Mouse (Mus musculus) embryo, embryonic 11.5 days (tissue): ENCODE results near the gene Cubn.

Source experiments
- DNase-seq: peaks from one replicate; pipeline ENCODE4 v3.0.0-alpha.2; 2012; ENCODE audit warnings: low read depth, low spot score

The Cubn gene

DNA sequence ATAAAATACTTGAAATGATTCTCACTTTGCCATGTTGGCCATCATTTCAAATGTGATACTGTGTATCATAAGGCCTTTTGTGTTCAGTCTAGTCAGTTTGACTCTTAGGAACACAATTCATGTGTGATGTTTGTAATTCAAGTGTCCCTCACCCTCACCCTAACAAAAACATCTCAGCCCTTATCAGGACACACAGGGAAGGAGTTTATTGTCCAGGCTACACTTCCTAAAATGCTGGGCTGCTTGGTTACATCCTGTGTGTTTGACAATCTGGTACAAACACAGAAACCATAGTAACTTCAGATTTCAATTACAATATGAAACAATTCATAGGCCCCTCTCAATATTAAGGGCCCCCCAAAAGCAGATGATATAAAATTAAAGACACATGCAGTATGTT is 83.9 kb downstream of the Cubn start:
- DNase-seq, result no peak

DNA sequence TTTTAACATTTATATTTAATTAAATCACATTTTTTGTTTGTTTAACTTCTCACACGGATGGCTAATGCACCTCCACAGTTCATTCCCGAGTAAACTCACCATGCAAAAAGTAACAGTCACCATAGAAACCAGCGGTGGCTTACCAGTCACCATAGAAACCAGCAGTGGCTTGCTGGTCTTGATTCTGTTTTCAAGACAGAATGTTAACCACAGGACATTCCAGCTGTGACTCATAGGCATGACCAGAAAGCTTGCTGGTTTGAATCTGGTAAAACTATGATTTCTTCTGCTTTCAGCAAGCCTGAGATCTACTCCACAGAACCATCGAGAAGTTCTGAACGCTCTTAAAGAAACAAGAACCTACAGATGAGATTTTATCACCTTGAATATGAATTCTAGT is 84.3 kb downstream of the Cubn start:
- DNase-seq, result no peak

DNA sequence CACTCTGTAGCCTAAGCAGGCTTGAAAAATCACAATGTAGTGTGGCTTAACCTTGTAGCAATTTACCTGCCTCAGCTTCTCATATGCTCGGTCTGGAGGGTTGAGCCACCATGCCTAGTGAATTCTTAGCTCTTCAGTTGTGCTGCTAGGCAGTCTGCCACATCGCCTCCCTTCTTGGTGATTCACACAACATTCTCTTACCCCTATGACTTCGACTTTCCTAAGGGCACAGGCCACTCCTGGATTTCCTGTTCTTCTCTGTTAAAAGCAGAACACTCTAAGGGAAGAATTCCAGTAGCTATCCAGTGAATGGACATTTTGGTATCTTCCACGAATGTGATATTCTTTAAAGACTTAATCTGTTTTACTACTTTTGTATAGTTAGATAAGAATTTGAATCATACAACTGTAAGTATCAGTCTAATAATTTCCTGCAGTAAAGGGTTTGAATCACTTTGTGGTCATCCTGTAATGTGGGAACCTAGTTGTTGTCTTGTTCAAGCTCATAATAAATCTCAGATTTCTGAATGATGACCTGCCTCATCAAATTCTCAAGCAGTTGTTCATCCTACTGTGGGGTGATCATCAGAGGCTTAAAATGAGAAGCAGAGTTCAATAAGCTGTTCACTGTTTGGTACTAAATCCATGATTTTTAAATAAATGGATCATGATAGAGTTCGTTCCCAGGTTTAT is 86.5 kb downstream of the Cubn start:
- DNase-seq, result no peak

DNA sequence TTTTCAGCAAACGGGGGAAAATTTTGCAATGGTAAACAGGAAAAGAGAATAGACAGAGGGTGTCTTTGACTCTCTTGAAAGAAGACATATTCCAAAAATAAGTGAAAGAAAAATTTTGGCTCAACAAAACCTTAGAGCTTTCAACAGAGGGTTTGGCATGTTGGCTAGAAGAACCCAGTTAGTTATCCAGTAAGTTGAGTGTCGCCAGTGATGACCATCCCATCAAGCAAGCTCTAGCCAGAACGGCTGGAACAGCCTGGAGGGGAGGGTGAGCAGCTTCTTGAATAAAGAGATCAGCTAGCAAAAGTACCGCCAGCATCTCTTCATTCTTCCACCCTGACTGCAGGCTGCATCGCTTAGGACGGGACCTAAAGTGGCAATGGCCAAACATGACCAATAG is 90.8 kb downstream of the Cubn start:
- DNase-seq, result no peak

DNA sequence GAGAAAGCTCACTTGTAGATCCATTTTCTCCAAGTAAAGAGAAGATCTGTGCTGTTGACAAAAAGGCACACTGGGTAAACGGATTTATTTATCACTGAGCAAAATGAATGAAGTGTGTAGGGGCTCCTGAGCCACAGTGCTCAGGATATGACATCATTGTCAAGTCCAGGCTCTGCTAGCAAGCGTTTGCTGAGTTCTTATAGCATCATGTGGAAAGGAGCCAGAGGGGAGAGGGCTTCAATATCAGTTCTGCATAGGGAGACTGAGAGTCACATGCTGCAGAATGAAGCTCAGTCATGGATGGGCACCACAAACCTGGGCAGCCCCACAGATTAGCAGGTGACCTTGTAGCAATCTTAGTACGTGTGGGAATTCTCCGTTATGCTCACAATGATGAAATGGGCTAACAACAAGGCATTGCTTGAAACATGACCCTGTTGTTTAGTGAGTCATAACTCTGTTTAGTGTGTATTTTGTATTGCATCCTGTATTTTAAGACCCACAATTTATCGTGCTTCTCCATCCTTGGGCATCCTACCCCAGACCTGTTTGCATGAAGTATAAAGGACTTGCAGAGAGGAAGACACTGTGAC is 92.0 kb downstream of the Cubn start:
- DNase-seq, result no peak

DNA sequence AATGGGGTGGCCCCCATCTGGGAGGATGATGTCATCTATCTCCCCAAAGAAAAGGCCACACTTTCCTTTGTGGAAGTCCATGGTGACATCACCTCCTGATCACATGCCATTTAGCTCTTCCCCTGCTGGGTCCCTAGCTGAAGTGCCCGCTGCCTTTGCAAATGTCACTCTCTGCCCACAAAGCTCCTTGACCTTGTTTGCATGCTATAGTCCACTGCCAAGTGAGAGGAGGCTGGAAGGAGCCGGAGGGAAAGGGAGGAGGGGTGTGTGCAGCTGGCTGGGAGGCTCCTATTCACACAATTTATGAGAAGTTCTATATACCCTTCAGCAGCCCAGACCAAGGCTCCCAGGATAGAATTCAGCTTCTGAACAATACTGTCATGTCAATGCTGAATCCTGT is 92.7 kb downstream of the Cubn start:
- no peak for DNase-seq

DNA sequence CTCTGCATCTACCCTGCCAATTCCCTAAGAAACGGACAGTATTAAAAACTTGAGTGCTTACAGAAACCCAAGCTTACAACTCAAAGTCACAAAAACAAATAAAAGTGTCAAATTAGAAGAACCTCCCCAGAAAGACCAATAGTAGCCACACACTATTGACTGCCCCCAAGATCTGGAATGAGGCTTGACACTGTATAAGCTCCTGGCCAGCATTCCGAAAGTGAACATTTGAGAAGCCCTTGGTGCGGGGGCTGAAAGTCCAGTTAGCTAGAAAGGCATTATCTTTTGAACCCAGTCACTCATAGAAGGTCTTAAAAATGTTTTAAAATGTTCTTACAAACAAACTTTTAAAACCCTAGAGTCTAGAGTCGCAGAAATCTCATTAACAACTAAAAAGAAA is 93.1 kb downstream of the Cubn start:
- DNase-seq, result no peak

DNA sequence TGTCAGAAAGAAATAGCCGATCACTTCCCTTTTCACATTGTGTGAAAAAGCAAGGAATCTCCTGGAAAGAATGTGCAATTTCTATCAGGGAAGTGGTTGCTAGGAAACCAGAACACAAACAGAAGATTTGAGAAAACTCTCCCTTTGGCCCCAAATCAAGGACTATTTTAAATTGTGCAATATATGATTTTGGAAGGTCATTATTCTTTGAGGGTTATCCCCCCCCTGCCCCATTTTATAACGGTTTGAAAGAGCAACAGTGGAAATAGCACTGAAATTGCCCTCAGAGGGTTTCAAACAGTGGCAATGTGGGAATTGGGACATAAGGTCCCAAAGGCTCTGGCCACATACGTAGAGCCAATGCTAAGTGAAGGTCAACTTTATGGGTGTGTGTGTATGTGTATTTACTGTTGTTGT is 95.5 kb downstream of the Cubn start:
- no peak for DNase-seq

DNA sequence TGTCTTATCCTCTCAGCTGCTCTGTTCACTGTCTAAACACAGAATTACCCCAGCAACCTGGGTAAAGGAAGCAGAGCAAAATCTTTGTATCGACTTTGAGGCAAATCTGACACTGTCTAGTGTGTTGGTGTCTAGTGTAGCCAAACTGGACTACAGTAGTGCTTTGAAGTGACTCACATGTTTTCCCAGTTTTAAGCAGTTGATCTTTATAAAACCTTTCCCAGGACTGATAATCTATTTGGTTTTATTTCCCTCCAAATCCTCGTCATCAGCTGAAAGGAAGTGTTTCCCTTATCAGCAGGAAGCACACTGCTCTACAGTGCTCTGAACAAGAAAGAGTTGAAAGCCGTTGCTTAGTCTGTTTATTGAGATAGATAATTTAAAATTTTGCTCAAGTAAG is 100.6 kb downstream of the Cubn start:
- DNase-seq, result no peak

DNA sequence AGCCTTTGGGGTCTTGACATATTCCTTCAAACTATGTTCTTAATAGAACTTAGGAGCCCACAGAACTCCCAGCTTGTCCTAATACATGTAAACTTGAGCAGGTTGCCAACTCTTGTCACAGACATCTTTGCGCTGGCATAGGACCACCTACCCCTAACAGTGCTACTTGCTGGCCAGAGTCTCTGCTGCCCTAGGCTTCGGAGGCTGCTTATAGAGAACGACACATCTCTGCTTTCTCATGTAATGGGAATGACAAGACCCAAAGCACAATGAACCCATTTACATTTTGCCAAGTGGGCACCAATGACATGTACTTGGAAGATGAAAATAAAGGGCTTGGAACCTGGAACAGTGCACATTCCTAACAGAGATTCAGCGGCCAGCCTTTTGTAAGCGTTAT is 105.0 kb downstream of the Cubn start:
- DNase-seq, result no peak

DNA sequence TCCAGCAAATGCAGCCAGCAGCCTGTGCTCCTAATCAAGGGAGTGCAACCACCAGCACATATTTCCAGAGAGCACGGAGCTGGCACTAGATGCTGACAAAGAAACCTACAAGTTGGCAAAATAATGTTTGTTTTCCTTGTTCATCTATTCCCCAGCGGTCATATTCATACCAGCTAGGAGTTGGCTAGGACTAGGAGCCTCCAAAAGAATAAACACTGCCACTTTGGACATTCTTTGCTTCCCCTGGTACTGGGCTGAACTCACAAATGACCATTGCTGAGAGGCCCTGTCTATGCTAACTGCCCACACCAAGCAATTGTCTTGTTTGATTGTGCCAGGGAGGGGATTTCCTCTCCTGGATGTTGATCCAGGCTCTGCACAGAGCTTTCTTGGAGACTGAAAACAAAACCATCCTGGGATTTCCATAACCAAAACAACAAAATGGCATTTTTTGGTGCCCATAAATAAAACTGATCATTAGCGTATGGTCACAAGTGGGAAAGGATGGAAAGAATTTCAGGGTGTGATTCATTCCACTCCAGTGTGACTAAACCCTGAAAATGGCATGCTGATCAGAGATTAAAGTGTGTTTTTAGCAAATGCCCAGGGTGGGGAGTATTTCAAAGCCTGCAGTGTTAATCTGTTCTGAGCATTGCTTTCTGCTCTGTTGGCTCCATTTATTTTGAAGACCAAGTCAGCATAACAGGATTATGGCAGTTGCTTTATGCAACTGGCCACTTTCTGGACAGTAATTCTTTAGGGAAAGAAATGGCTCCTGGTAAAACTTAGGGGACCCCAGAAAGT is 105.9 kb downstream of the Cubn start:
- DNase-seq, result no peak

DNA sequence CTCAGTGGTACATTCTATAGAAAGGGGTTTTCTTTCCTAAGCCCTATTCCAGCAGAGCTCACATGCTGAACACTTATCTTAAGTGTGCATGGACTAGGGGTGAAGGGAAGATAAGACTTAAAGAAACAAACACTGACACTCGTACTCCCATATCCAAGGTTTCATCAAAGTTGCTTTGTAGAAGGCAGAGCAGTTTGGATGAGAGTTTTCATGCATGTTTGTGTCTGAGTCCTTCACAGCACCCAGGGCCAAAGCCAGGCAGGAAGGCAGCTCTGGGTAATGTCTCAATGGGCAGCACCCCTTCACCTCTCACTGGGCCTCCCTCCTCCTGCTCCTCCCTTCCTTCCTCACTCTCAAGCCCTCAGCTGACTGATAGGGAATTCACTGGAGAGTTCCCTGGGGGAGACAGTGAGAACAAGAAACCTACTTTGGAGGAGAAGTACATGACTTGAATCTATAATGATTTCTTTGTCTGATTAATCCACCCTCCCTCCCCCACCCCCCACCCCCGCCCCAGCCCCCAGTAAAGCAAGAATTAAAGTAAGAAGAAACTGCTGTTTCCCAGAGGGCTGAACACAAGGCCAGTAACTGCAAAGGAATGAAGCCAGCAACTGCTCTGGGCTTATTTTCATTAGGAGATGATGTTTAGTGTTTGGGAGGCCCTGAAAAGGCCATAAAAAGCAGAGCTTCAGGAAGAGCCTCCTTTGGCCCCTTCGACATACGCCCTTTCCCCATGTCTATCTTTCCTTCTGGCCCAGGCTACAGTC is 106.7 kb downstream of the Cubn start:
- DNase-seq, result no peak

DNA sequence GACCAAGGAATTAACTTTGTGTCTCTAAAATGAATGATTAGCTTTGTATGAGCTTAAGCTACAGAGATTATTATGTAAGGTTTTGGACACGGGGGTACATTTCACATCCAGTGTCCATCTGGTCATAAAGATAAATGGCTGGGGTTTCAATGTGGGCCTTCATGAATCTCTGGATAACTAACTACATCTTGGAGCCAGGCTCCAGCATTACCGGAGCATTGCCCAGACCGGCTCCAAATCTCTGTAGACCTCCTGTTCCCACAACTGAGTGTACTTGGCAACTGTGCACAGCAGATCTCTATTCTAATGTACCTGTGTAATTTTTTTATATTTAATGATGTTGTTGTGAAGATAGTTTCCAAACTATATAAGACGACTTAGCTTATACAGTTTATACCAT is 115.4 kb downstream of the Cubn start:
- no peak for DNase-seq

DNA sequence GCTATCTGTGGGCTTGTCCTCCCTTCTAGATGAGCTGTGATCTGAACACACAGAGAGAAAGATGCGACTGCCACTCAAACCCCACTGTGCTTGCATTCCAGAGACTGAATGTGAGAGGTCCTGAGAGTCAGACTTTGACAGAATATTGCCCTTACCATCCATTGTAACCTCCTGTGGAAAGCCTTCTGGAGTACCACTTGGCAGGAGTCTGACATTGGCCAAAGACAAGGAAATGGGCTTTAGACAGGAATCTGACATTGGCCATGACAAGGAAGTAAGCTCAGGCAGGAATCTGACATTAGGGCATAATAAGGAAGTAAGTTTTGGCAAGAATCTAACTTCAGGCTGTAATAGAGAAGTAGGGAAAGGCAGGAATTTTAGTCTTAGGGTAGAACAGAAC is 118.3 kb downstream of the Cubn start:
- no peak for DNase-seq

DNA sequence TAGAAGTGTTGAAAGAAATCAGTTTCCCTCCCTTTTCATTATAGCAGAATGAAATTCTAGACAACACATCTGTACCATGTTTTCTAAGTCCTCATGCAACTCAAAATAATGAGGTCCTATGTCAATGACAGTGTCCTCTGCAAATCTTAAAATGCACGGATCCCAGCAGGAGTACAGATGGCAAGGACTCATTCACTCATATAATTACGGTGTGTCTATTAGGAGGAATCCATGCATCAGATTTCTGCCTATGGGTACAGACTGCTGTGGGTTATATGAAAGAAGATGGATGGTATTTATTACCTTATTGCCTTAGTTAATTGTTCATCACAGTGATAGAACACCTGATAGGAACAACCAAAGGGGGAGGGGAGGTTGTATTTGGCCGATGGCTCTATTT is 118.8 kb downstream of the Cubn start:
- DNase-seq, result no peak

DNA sequence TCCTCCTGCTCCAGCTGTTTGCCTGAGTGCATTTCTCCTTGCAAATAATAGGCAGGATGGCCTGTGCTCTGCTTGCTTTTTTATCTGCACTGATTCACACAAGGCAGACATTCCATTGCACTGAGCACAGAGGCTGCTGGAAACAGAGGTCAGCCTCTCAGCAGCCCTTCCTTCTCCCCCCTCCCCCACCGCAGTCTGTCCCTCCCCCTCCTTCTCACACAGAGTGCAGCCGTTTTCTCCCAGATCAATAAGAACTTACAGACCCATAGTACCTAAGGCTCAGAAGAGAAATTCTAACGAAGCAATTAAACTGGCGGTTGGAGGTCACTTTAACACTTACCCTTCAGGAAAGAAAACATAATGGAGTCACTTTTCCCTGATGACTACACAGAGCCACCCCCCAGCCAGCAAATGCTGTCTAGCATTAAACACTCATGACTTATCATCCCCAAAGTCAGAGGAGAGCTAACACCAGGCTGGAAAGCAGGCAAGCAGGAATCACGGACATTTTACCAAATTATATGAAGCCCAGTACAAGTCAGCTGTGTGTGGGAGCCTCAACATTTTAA is 119.3 kb downstream of the Cubn start:
- peak; percentile 52 for DNase-seq

DNA sequence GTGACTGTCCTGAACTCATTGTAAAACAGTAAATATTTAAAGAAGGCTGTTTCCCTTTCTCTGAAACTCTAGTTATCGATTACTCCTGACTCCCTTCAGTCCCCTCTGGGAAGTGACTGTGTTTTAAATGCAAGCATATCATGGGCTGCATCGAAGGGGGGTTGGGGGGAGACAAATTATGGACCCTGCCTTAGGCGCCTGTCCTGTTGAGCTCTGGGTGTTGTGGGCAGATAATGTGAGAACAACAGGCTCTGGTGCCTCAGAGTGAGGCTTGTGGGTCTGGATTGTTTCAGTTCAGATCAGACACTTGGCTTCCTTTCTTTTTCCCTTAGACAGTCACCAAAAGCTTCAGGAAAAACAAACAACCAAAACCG is 119.8 kb downstream of the Cubn start:
- DNase-seq, result no peak

DNA sequence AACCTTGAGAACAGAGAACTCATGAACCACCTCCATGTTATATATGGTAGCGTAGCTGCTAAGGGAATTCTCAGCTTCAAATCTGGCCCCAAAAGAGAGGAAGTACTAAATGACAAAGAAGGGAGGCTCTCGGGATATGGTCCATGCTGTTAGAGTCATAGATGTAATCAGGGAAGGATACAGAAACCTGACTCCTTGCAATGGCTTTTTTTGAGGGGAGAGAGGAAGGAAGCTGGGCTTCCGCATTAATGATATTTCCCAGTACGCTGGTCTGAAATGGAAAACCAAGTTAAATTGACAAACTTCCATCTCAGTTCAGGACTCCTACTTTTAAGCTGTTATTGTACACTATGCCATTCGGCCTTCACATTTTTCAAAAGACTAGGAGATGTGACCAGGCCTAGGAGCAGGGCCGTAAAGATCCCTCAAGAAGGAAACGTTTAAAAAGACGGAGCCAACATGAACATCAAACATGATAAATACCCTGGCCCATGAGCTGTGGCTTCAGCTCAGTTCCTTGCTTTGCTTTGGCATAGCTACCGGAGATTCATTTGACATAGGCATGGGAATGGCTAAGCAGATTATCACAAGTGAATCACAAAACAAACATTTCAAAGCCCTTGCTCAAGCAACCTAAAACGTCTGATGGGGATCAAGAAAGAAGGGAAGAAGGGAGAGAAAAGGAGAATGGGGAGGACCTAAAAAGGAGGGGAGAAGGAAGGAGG is 120.4 kb downstream of the Cubn start:
- DNase-seq, result no peak

DNA sequence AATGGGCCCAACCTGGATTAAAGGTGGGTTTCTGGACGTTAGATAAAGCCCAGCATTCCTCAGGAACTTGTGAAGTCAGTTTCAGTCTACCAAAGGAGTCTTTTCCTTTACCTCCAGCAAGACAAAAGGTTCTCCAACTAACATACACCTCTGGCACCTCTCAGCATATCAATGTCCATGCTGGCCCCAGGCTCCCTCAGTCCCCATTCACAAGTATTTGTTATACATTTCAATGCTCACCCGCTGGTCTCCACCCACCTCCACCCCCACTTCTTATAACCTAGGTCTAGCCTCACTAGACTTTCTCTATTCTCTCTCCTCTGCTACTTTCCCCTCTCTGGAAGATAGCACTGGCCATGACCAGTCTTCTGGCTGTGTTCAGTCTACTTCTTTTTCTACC is 121.1 kb downstream of the Cubn start:
- no peak for DNase-seq

DNA sequence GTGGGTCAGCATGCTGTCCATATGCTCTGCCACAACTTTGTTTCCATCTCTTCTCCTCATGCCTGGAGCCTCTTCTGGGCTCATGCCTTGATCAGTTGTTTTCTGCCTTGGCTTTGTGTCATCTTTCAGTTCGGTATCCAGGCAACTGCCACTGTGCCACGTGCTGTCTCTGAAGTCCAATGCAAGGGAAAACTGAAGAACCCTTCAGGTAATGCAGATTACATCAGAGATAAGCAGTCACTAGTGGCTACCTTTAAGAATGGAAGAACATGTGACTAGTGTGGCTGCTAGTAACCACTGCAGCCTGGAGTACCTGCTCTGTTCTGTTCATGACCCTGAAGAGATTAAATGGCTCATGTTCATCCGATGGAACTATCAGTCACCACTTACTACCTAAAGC is 123.1 kb downstream of the Cubn start:
- DNase-seq, result no peak

DNA sequence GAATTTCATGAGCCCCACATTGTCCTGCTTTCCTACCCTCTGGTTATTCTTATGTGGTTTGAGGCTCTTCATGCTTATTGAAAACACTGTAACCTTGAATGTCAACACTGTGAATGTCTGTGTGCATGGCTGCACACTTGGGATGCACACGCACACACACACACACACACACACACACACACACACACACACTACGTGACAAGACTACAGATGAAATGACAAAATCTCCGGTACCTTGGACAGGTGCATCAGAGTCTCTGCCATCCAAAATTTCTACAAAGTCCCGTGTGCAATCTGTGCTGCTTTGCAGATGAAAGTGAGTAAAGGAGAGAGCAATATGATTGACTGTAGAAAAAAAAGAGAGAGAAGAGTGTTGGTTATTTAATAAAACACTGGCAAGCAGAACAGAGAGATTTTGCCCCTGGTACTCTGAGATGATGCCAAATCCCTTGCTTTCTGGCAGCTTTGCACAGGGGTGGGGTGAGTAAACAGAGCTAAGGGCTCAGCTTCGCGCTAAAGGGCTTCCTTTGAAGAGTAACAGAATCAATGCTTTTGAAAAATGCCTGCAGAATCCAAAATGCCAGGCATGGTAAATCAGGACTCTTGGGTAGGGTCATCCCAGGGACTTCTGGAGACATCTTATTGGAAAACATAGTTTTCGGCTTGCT is 133.6 kb downstream of the Cubn start:
- no peak for DNase-seq
